Mouse (Mus musculus): Measurements from ENCODE around the gene Irs2. TPM values are rescaled to one million over a fixed set of nuclear protein-coding genes. Genes with fewer than 3 reads are reported as not detected.

The Irs2 gene
- polyA plus RNA-seq, 1 experiment = 20.7 TPM

- peaks cover 15% of the 10 kb centered on the region for H3K4me1 ChIP-seq (ENCODE audit: control insufficient read depth, insufficient read depth, low read length)
- WGBS = 72% methylated on average over 11 of the region's 11 CpGs
- no peak for DNase-seq
- no peak overlapping the region for H3K4me3 ChIP-seq (replicated peaks; ENCODE audit: extremely low read depth, low read depth, low read length)
- no peak for TF ChIP-seq CTCF (IDR thresholded peaks at IDR 0.05; ENCODE audit: insufficient read depth, low read length)
- no peak for TF ChIP-seq POLR2A (IDR thresholded peaks at IDR 0.05; ENCODE audit: borderline replicate concordance, extremely low read depth, low read depth, low read length)
Measured at GRCm38 (mm10) chr8:10979196-10979794, 29.0 kb downstream of the Irs2 start.

GRCm38 (mm10) chr8:10978377-10978776 is 29.9 kb downstream of the Irs2 start:
- peaks cover 15% of the 10 kb centered on the region for H3K4me1 ChIP-seq (ENCODE audit: control insufficient read depth, insufficient read depth, low read length)
- no peak for TF ChIP-seq POLR2A (IDR thresholded peaks at IDR 0.05; ENCODE audit: borderline replicate concordance, extremely low read depth, low read depth, low read length)
- no peak for TF ChIP-seq CTCF (IDR thresholded peaks at IDR 0.05; ENCODE audit: insufficient read depth, low read length)
- WGBS = 15% methylated on average over 21 of the region's 21 CpGs
- no peak overlapping the region for H3K4me3 ChIP-seq (replicated peaks; ENCODE audit: extremely low read depth, low read depth, low read length)
- DNase-seq = peak; percentile 66

GRCm38 (mm10) chr8:10977742-10978376 is 30.4 kb downstream of the Irs2 start:
- Histone ChIP-seq H3K4me1 (ENCODE audit: control insufficient read depth, insufficient read depth, low read length) (peaks cover 15% of the 10 kb centered on the region), H3K4me3 (replicated peaks; ENCODE audit: extremely low read depth, low read depth, low read length) (no peak overlapping the region)
- TF ChIP-seq POLR2A (IDR thresholded peaks at IDR 0.05; ENCODE audit: borderline replicate concordance, extremely low read depth, low read depth, low read length) = no peak
- TF ChIP-seq CTCF (IDR thresholded peaks at IDR 0.05; ENCODE audit: insufficient read depth, low read length) = no peak
- WGBS = 32% methylated on average over 7 of the region's 7 CpGs
- peak; percentile 53 for DNase-seq

- WGBS = 50% methylated on average over 2 of the region's 2 CpGs
- Histone ChIP-seq H3K4me3 (replicated peaks; ENCODE audit: extremely low read depth, low read depth, low read length) (no peak overlapping the region), H3K4me1 (ENCODE audit: control insufficient read depth, insufficient read depth, low read length) (peaks cover 15% of the 10 kb centered on the region)
- DNase-seq = no peak
- TF ChIP-seq CTCF (IDR thresholded peaks at IDR 0.05; ENCODE audit: insufficient read depth, low read length) (no peak), POLR2A (IDR thresholded peaks at IDR 0.05; ENCODE audit: borderline replicate concordance, extremely low read depth, low read depth, low read length) (no peak)
Measured at GRCm38 (mm10) chr8:10974659-10975058, 33.6 kb downstream of the Irs2 start.

GRCm38 (mm10) chr8:10974126-10974525 is 34.1 kb downstream of the Irs2 start:
- 78% methylated on average over 4 of the region's 4 CpGs for WGBS
- peaks cover 11% of the 10 kb centered on the region for H3K4me1 ChIP-seq (ENCODE audit: control insufficient read depth, insufficient read depth, low read length)
- H3K4me3 ChIP-seq (replicated peaks; ENCODE audit: extremely low read depth, low read depth, low read length) = no peak overlapping the region
- no peak for DNase-seq
- TF ChIP-seq POLR2A (IDR thresholded peaks at IDR 0.05; ENCODE audit: borderline replicate concordance, extremely low read depth, low read depth, low read length) (no peak), CTCF (IDR thresholded peaks at IDR 0.05; ENCODE audit: insufficient read depth, low read length) (no peak)

GRCm38 (mm10) chr8:10972851-10973452 is 35.3 kb downstream of the Irs2 start:
- peaks cover 2% of the 10 kb centered on the region; the same call in 1 of the 2 replicates for H3K4me1 ChIP-seq (ENCODE audit: control insufficient read depth, insufficient read depth, low read length)
- WGBS = 67% methylated on average over 9 of the region's 9 CpGs
- TF ChIP-seq CTCF (IDR thresholded peaks at IDR 0.05; ENCODE audit: insufficient read depth, low read length) (no peak), POLR2A (IDR thresholded peaks at IDR 0.05; ENCODE audit: borderline replicate concordance, extremely low read depth, low read depth, low read length) (no peak)
- no peak overlapping the region for H3K4me3 ChIP-seq (replicated peaks; ENCODE audit: extremely low read depth, low read depth, low read length)
- no peak for DNase-seq

DNA sequence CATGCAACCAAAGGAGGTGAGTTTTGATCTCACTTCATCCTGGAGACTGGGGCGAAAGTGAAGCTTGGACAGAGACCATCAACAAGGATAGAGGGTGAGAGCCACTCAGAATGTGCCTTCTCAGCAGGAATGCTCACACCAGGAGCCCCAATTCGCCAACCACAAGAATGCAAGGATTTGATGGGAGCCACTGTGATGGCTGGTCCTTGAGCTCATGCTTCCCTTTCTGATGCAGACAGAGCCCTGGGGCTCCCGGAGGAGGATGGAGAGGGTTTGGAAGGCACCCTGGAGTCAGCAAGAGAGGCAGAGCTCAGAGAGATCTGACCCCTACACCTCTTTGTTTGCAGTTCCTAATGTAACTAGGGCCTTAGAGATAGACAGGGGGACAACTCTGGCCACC is 36.3 kb downstream of the Irs2 start:
- 81% methylated on average over 3 of the region's 3 CpGs for WGBS
- DNase-seq = no peak
- H3K4me1 ChIP-seq (ENCODE audit: control insufficient read depth, insufficient read depth, low read length) = no peaks in the 10 kb centered on the region
- TF ChIP-seq POLR2A (IDR thresholded peaks at IDR 0.05; ENCODE audit: borderline replicate concordance, extremely low read depth, low read depth, low read length) (no peak), CTCF (IDR thresholded peaks at IDR 0.05; ENCODE audit: insufficient read depth, low read length) (no peak)
- H3K4me3 ChIP-seq (replicated peaks; ENCODE audit: extremely low read depth, low read depth, low read length) = no peak overlapping the region

- H3K4me1 ChIP-seq (ENCODE audit: control insufficient read depth, insufficient read depth, low read length) = no peaks in the 10 kb centered on the region
- no peak overlapping the region for H3K4me3 ChIP-seq (replicated peaks; ENCODE audit: extremely low read depth, low read depth, low read length)
- TF ChIP-seq POLR2A (IDR thresholded peaks at IDR 0.05; ENCODE audit: borderline replicate concordance, extremely low read depth, low read depth, low read length) (no peak), CTCF (IDR thresholded peaks at IDR 0.05; ENCODE audit: insufficient read depth, low read length) (no peak)
- WGBS = 68% methylated on average over 5 of the region's 5 CpGs
- DNase-seq = no peak
Measured at GRCm38 (mm10) chr8:10971509-10971908, 36.7 kb downstream of the Irs2 start.

GRCm38 (mm10) chr8:10970496-10971456 is 37.5 kb downstream of the Irs2 start:
- H3K4me3 ChIP-seq (replicated peaks; ENCODE audit: extremely low read depth, low read depth, low read length) = no peak overlapping the region
- TF ChIP-seq CTCF (IDR thresholded peaks at IDR 0.05; ENCODE audit: insufficient read depth, low read length) = no peak
- no peak for TF ChIP-seq POLR2A (IDR thresholded peaks at IDR 0.05; ENCODE audit: borderline replicate concordance, extremely low read depth, low read depth, low read length)
- DNase-seq = peak; percentile 21
- 71% methylated on average over 13 of the region's 13 CpGs for WGBS
- no peaks in the 10 kb centered on the region for H3K4me1 ChIP-seq (ENCODE audit: control insufficient read depth, insufficient read depth, low read length)
